Mouse (Mus musculus): ENCODE results near the gene Tigd4. TPM values are rescaled to one million over a fixed set of nuclear protein-coding genes. Genes with fewer than 3 reads are reported as not detected.

Tigd4 gene
- polyA plus RNA-seq, 1 experiment from 2014 or later: 0.11 TPM

DNA sequence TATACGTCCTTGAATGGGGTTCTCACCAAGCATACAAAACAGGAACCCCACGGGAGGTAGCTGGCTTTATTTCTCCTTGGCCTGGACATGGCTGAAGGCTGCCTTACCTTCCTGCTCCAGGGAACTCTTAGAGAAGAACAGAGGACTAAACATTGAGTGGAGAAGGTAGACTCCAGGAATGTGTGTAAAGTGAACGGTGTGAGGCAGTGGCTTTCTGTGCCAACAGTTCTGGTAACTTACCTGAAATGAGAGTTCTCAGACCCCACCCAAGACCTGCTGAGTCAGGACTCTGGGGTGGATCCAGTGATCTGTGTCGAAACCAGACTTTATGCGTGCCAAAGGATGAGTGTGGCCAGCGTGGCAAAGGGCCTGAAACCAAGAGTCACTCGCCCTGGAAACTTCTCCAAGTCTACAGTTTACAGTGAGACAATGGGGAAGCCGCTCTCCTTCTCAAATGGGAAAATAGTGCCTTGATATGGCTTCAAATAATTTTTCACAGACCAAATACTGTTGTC lies 53.0 kb downstream of the Tigd4 start:
- no peak overlapping the region for H3K4me3 ChIP-seq (ENCODE audit: low read depth, low read length)
- no peaks in the 10 kb centered on the region for H3K27me3 ChIP-seq (ENCODE audit: control insufficient read depth, insufficient read depth, low read length)
- H3K9ac ChIP-seq (replicated peaks; ENCODE audit: low read length): no peak overlapping the region
- ATAC-seq (replicated peaks; ENCODE audit: insufficient number of reproducible peaks, low FRiP score, low TSS enrichment, low read depth): no peak
- H3K4me1 ChIP-seq (ENCODE audit: control insufficient read depth, insufficient read depth, low read length): no peaks in the 10 kb centered on the region
- H3K4me2 ChIP-seq (ENCODE audit: low read depth, low read length): no peak overlapping the region
- no peak overlapping the region for H3K27ac ChIP-seq (replicated peaks; ENCODE audit: low read depth, low read length)
- DNase-seq (ENCODE audit: low spot score): no peak
- WGBS: 83% methylated on average over 8 of the region's 8 CpGs
- no peaks in the 10 kb centered on the region for H3K9me3 ChIP-seq (replicated peaks; ENCODE audit: control insufficient read depth, low read length)
- no peaks in the 10 kb centered on the region for H3K36me3 ChIP-seq (replicated peaks; ENCODE audit: control insufficient read depth, insufficient read depth, low read depth, low read length)

Other genes starting within 250 kb of the Tigd4 start
- gene Fhdc1, start 113.1 kb upstream of the Tigd4 start, polyA plus RNA-seq (2014; fragmentation: Nextera tagmentation; extraction: Ambion mirVana): 1.8 and 2.4 TPM in 2 replicates
- gene Arfip1, start 10.9 kb upstream of the Tigd4 start, polyA plus RNA-seq (2014; fragmentation: Nextera tagmentation; extraction: Ambion mirVana): 42.9 and 47.2 TPM in 2 replicates
- 0.60 and 0.74 TPM in 2 replicates for gene Tmem154, start 72.6 kb downstream of the Tigd4 start, polyA plus RNA-seq (2014; fragmentation: Nextera tagmentation; extraction: Ambion mirVana)
- 11.7 and 13.1 TPM in 2 replicates for gene Fbxw7, start 221.7 kb downstream of the Tigd4 start, polyA plus RNA-seq (2014; fragmentation: Nextera tagmentation; extraction: Ambion mirVana)